Mouse (Mus musculus): ENCODE measurements around the gene Trim21. TPM values are rescaled to one million over a fixed set of nuclear protein-coding genes. Genes with fewer than 3 reads are reported as not detected.
A peak's percentile ranks its signal among the peaks of the same experiment; 100 is the strongest.

Trim21 gene
- total RNA-seq (2021), result 1 to 10 TPM; 3.5 to 3.7 TPM
- long read RNA-seq, experiment 1, partial matches to known transcripts, result 0 of 2 reads
- long read RNA-seq, experiment 1, other reads (novel, unspliced or antisense), result 0 of 2 reads
- long read RNA-seq, experiment 2, transcript Trim21-201 (8 exons, 2,793 nt), result major isoform, 5 of 6 reads
- long read RNA-seq, experiment 2, partial matches to known transcripts, result 1 of 6 reads
- long read RNA-seq, experiment 2, other reads (novel, unspliced or antisense), result 0 of 6 reads

DNA sequence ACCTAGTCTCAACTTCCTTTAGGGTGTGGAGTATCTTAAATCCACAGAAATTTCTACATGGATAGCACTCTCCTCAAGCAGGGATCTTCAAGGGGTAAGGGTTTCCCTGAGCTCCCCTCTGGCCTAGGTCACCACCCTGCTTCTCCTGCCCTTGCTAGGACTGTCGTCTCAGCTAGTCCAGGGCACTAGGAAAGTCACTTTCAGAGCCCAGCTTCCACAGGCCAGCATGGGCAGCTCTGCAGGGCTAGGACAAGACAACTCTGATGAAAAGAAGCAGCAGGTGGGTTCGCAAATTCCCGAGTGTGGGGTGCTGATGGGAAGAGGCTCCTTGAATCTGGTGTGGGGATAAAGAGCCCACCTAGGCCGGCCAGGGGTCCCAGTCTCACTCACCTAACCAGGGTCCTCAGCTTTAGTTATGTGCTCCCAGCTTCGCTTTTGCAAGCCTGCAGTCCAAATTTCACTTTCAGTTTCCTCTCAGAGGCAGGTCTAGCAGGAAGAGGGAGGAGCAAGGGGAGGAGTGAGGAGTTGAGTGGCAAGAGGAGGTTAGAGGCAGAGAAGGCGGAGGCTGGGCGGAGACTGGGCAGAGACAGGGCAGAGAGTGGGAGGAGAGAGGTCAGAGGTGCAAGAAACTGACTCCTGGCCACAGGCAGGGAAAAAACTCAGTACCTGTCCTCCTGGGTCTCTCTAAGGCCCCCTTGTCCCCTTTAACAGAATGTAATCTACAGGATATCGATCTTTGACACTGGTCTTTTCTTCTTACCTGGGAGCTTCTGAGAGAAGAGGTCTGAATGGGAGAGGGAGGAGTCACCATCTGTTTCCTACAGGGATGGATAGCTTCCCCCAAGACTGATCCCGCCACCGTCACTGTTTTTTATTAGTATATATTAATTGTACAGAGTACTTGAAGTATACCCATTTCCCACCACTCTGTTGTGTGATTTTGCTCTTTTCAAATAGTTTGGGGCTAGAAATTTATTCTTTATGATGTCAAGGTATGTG is at the start of gene Trim21:
Gene Trim21 (minus strand): TSS at position 488 of the 999 bp plus-strand sequence.
- peak; percentile 84 for DNase-seq
- intact Hi-C loops (cut with DNase I; ENCODE audit: low total_unique reads), result no loop called here

DNA sequence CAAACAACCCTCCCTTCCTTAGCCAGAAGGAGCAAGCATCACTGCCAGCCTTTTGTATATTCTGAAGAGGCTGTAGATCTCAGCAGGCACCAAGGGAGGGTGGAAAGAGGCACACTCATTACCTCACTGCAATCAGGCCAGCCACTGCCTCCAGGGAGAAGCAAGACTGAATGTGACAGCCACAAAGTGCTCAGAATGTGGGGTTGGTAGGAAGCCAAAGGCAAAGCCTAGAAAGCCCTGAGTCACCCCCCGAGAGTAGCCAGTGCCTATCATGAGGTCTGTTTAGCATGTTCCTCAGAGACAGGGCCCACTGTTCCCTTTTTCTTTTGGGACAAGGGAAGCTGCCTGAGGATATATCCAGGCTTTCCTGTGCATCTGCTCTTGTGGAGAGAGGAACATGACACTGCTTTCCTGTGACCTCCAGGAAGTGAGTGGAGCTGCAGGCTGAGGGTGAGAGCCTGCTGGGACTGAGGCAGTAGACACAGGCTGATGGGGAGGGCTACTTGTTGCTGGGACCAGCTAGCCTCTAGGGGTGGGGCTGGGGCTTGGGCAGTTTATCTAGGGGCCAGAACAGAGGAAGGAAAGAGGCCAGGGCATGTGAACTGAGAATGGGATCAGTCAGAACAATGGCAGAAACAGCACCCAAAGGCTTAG is 32.2 kb upstream of the Trim21 start, which contains the start of gene Olfr552:
Gene Olfr552 (plus strand): TSS at position 393 of the 654 bp plus-strand sequence.
- DNase-seq, result no peak
- intact Hi-C loops (cut with DNase I; ENCODE audit: low total_unique reads), result no loop called here

DNA sequence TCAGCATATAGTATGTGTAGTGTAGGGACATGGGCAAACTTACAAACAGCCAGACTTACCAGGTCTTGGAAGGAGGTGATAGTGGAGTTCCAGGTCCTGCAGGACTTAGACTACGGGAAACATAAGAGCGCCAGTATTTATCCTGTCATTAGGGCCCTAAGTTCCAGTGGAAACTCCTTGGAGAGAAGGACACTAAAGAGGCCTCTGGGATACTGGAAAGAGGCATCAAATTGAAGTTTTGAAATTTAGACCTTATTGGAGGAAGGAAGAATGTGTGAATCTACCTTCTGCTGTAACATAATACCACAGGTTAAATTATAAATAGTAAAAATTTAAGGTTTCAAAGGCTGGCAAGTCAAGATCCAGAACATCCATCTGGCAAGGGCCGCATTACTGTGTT is 26.5 kb upstream of the Trim21 start, which contains the start of gene Olfr551:
Gene Olfr551 (minus strand): TSS at position 101 of the 400 bp plus-strand sequence.
- intact Hi-C loops (cut with DNase I; ENCODE audit: low total_unique reads), result no loop called here
- no peak for DNase-seq

DNA sequence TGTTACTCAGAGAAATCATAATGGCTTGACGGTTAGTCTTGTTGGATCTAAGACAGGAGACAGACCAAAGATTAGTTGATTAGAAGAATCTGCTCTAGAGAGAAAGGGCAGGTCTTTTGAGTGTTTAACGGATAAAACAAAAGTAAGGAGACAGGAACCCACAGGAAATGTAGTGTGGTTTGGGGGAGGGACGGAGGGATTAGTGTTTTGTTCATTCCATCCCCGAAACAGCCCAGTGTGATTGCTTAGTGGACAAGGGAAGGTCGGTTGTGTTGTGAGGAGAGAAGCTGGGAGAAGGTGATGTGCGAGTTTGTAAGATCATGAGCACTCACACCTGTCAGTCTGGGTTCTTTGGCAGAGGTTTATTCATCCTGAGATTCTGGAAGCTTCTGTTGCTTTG is 10.7 kb upstream of the Trim21 start:
- intact Hi-C loops (cut with DNase I; ENCODE audit: low total_unique reads), result no loop called here
- no peak for DNase-seq

DNA sequence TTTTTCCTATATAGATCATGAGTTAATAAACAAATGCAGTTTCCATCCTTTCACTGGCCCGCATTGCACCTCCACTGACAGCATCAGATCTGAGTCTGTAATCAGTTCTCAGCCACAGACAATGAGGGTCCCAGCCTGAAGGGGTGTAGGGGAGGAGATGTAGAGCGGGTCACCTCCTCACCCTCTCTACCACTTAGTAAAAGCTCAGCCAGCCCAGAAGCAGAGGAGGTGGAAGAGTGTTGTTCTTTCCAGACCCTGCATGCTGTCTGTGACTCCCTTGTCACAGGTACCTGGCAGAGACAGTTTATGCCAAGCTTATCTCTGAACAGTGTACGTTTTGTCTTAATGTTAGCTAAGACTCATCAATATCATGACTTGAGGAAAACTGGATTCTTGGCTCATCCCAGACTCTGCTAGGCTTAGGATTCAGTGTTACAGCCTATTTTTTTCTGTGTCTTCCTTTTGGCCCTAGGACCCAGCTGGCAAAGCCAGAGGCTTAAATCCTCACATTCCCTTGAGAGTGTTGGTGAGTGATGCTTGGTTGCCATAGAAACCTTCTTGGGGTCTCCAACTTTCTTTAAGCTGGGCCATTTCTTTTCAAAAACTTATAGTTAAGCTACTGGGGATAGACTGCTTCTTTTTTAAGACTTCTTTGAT is 8.0 kb upstream of the Trim21 start:
- intact Hi-C loops (cut with DNase I; ENCODE audit: low total_unique reads), result no loop called here
- DNase-seq, result no peak

DNA sequence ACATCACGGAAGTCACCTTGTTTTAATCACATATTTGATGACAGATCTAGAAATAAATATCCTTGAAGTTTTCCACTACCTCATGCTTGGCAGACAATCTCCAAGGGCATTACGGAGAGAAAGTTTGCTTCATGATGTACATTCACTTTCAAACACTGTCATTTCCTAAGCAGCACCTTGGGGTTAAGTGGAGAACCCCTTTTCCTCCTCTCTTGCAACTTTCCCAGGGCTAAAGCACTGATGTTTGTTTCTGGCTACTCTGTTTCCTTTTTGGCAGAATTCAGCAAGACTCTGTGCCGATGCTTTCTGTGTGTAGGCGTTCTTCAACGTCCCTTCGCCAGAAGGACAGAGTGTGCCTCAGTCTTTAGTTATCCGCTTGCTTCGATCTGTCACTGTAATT is 5.9 kb upstream of the Trim21 start, which contains the start of gene Olfr550:
Gene Olfr550 (plus strand): TSS at position 301 of the 400 bp plus-strand sequence.
- DNase-seq, result no peak
- intact Hi-C loops (cut with DNase I; ENCODE audit: low total_unique reads), result no loop called here

DNA sequence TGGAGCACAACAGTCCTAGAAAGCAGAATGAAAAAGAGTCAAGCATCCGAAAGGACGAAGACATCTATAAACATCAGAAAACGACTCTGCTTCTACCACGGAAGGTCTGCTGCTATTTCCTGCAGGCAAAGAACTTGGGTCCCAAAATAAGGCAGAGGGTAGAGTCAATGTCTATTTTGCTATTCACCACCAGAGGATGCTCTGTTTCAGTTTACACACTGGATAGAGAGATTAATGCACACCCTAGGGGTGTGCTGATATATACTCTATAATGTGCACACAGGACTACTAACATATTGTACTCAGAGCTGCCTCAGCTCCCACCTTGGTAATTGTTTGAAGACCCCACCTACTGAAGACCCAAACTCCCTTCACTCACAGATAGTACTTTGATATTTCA is 933 bp upstream of the Trim21 start:
- intact Hi-C loops (cut with DNase I; ENCODE audit: low total_unique reads), result no loop called here
- no peak for DNase-seq

DNA sequence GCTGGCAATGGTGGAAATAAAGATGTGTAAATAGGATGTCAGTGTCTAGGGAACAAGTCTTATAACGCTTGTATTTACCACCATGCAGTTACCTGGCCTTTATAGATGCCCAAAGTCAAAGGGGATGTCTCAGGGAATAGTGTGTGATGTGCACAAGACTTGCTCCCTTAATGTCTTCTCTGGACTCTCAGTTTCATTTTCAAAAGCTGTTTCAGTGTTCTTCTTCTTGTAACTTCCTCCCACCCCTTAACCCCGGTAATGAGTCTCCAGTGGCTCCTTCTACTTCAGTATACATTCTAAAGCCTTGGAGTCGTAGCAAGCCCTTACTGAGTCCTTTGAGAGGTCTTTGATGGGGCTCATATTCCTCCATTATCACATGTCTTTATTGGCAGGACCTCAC is 12.0 kb downstream of the Trim21 start:
- no peak for DNase-seq
- intact Hi-C loops (cut with DNase I; ENCODE audit: low total_unique reads), result no loop called here

DNA sequence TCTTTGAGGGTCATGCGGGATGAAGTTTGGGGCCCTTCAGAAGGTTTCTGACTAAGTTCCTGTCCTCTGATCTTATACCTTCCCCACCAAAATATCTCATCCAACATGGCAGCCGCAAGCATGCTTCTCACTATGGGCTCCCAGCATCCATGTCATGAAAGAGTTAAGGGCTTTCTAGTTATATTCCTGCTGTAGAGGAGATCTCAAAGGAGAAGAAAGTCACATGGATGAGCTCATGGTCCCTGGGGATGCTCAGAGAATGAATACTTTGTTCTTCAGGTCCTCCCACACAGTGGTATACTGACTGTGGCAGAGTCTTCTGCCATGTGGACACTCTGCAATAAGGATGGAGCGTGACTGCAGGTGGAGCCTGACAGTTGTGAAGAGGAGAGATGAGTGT is 15.7 kb downstream of the Trim21 start, which contains the start of gene Olfr549:
Gene Olfr549 (plus strand): TSS at position 301 of the 400 bp plus-strand sequence.
- DNase-seq, result no peak
- intact Hi-C loops (cut with DNase I; ENCODE audit: low total_unique reads), result no loop called here

DNA sequence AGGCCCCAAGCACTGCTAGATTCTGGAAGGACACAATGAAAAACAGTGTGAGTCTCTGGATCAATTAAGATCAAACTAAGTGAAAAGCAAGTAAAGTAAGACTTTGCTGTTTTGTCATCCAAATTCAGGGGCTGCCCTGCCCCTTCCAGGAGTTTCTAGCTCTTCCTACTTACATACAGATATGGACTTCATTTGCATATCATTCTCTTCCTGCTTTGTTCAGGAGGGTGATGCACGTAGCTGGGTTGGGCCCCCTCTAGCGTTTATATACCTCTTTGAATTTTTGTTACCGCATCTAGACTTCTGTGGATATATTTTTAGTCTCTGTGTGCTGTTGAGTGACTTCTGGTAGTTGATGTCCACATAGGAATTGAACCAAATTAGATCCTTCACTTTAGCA is 24.0 kb downstream of the Trim21 start:
- intact Hi-C loops (cut with DNase I; ENCODE audit: low total_unique reads), result no loop called here
- DNase-seq, result no peak

DNA sequence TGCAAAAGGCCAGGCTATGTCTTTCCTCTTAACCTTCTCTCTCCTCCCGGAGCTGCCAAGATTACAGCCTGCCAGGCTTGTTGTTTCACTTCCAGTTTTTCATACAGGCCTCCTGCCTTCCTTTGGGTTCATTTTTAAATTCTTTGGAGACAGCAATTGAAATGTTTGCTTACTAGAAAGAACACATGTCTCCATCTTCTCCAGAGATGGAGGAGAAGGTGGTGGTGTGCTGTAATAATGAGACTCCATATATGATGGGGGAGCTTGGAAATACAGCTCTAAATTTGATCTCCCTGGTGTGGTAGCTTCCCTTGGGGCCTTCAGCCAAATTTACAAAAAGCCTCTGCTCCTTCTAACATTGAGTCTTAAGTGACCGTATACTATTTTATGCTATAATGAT is 24.7 kb downstream of the Trim21 start, which contains the start of gene Olfr548-ps1:
Gene Olfr548-ps1 (plus strand): TSS at position 301 of the 400 bp plus-strand sequence.
- intact Hi-C loops (cut with DNase I; ENCODE audit: low total_unique reads), result no loop called here
- no peak for DNase-seq

DNA sequence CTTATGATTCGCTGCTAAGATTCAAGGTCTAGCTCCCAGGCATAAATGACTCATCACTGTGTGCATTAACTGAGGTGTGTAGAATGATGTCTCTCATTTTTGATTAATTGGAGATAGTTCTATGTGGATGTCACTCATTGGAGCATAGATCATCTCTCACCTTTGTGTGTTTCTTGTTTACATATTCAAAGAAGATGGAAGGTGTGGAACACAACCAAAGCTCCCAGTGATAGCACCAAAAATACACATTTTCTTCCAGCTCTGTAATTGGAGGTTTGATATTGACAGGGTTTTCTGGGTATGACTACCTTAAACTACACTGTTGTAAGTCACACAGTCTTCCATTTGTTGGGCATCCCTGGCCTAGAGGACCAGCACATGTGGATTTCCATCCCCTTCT is 30.8 kb downstream of the Trim21 start, which contains the start of gene Olfr547:
Gene Olfr547 (plus strand): TSS at position 301 of the 400 bp plus-strand sequence.
- no peak for DNase-seq
- intact Hi-C loops (cut with DNase I; ENCODE audit: low total_unique reads), result no loop called here

DNA sequence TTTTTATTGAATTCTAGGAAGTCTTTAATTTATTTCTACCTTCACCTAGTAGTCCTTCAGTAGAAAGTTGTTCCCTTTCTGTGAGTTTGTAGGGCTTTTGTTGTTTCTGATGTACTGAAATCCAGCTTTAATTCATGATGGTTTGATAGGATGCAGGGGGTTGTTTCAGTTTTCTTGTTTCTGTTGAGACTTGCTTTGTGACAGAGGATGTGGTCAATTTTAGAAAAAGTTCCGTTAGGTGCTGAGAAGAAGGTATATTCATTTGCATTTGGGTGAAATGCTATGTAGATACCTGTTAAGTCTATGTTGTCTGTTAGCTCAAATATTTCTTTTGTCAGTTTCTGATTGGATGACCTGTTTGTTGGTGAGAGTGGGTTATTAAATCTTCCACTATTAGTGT is 36.2 kb downstream of the Trim21 start:
- intact Hi-C loops (cut with DNase I; ENCODE audit: low total_unique reads), result no loop called here
- no peak for DNase-seq

DNA sequence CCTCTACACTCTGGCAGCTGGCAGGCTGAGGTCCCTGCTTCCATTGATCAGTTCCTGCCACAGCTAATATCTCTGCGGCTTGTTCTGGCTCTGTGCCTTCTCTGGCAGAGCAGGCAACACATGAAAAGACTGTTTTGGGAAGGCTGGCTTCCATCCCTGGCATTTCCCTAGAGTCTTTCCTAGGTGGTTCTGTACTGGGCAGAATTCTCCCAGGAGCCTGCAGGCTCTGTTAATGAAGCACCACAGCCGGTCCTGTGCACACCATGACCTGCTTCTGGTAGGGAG is 48.3 kb downstream of the Trim21 start:
- intact Hi-C loops (cut with DNase I; ENCODE audit: low total_unique reads), result loop anchor here (10.0 kb wide), 1 partner anchor 398 kb away; the partner anchor contains the start of gene Olfr571
- DNase-seq, result no peak

DNA sequence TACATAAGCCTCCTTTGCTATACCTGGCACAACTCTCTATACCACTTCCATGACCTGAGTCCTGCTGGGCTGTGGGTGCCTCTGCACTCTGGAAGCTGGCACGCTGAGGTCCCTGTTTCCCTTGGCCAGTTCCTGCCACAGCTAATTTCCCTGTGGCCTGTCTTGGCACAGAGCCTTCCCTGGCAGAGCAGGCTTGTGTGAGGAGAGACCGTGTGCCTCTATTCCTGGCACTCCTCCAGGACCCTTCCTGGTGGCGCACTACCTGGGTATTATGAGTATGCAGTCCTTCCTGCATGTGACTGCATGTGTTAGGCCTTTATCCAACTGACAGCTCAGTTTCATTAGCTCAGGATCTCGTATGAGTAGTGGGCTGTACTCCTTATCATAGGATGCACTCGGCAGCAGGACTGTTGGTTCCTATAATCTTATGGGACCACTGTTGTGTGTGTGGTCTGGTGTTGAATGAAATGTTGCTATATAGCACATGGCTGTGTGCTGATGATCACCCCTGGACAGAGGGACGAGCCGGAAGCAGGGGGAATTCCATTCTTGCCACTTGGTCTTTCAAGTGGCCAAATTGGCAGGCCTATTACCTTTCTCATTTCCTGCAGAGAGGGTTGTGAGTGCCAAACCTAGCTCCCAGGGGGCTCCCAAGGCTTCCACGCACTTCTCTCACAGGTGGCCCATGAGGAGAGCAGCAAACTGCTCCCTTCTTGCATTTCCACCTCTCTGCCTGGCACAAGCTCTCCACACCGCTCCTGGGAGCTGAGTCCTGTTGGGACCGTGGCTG is 48.8 kb downstream of the Trim21 start:
- DNase-seq, result no peak
- intact Hi-C loops (cut with DNase I; ENCODE audit: low total_unique reads), result loop anchor here (10.0 kb wide), 1 partner anchor 398 kb away; the partner anchor contains the start of gene Olfr571

DNA sequence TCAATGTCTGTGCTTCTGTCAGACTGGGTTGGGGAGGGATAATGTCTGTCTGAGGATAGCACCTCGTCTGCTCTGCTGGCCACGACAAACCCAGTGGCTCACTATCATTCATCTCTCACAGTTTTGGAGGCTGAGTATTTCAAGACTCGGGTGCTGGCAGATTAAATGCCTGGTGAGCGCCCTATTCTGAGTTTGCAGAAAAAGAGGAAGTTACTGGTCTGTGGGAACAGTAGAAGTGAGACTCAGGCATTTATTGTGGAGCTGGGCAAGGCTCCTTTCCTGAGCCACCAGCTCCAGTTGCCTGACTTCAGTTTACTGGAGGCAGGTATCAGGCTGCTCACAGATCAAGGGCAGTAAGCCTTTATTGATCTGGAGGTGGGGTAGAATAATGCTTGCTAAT is 51.1 kb downstream of the Trim21 start:
- intact Hi-C loops (cut with DNase I; ENCODE audit: low total_unique reads), result loop anchor here (5.0 to 10.0 kb wide), 2 partner anchors 123 to 401 kb away; partner anchors contain the start of genes Olfr554 and Olfr571
- DNase-seq, result no peak

DNA sequence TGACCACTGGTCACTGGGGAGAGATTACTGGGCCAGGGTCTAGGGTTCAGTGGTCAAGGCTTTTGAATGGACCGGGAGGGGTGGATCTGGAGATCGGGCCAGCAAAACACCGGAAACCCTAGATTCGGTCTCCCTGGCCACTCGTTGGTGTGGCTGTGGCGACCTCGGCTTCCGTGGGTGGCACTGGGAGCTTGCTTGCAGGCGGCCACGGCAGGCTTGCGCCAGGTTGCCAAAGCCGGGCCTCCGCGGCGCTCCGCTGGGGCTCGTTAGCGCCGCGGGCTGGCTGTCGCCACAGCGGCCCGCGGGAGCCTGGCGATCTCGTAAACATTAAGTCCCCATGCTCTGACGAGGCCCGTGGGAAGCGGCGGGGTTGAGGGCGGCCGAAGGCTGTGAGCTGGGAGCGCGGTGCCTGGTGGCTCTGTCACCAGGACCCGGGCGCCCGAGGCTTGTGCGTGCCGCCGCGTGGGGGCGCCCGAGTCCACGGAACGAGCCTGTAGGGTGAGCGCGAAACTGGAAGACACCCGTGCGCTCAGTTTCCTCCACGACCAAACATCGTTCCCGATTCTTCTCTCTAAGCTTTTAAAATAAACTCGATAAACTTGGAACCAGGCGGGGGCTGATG is 52.4 kb downstream of the Trim21 start:
- DNase-seq, result peak; percentile 88
- intact Hi-C loops (cut with DNase I; ENCODE audit: low total_unique reads), result loop anchor here (5.0 to 10.0 kb wide), 2 partner anchors 124 to 402 kb away; partner anchors contain the start of genes Olfr554 and Olfr571

DNA sequence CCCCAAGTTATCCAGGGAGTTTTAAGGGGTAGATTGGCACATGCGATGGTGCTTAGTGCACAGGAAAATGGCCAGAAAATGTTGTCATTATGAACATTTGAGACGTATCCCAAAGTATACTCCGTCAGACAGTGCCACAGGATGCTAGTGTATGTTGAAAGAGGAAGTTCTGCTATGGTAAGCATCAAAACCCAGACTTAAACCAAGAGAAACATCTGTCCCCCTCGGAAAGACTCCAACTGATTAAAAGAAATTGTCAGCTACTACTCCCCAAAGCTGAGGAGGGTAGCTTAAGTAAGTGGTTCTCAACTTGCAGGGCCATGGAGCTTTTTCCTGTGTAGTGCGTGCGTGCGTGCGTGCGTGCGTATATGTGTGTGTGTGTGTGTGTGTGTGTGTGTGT is 53.4 kb downstream of the Trim21 start:
- no peak for DNase-seq
- intact Hi-C loops (cut with DNase I; ENCODE audit: low total_unique reads), result loop anchor here (5.0 to 10.0 kb wide), 2 partner anchors 125 to 403 kb away; partner anchors contain the start of genes Olfr554 and Olfr571
